Mouse (Mus musculus) liver, adult 2 months (tissue): ENCODE measurements around the gene Anks1b. TPM values are rescaled to one million over a fixed set of nuclear protein-coding genes. Genes with fewer than 3 reads are reported as not detected.

Experiments
- DNase-seq: peaks from one replicate; pipeline ENCODE4 v3.0.0-alpha.2; 2011; ENCODE audit warnings: low read depth, low spot score; ENCODE audit errors: extremely low read depth
- H3K27ac ChIP-seq: fragments of 200-500 bp; replicated peaks from 2 replicates; pipeline ENCODE4 v1.5.1; 2012; ENCODE audit warnings: low read depth, mild to moderate bottlenecking, control low read depth, inconsistent platforms, low read length; ENCODE audit not compliant: insufficient read depth
- H3K27me3 ChIP-seq: fragments of 200-500 bp; 2 replicates; pipeline ENCODE4 v1.6.1; 2012; ENCODE audit warnings: mild to moderate bottlenecking, moderate library complexity, low read length, inconsistent platforms; ENCODE audit not compliant: control insufficient read depth, insufficient read depth
- H3K36me3 ChIP-seq: fragments of 200-500 bp; 2 replicates; pipeline ENCODE4 v1.6.1; 2012; ENCODE audit warnings: low read length, inconsistent platforms; ENCODE audit not compliant: control insufficient read depth, insufficient read depth
- H3K4me1 ChIP-seq: fragments of 200-500 bp; 2 replicates; pipeline ENCODE4 v1.6.1; 2011; ENCODE audit warnings: low read length; ENCODE audit not compliant: control insufficient read depth, insufficient read depth
- H3K4me3 ChIP-seq: fragments of 200-500 bp; 2 replicates; pipeline ENCODE4 v1.5.1; 2011; ENCODE audit warnings: low read depth, mild to moderate bottlenecking, control low read depth, low read length, moderate library complexity; ENCODE audit not compliant: insufficient read depth
- H3K79me2 ChIP-seq: fragments of 200-500 bp; 2 replicates; pipeline ENCODE4 v1.6.1; 2012; ENCODE audit warnings: inconsistent platforms, mild to moderate bottlenecking, low read length, moderate library complexity; ENCODE audit not compliant: control insufficient read depth, insufficient read depth
- H3K9ac ChIP-seq: fragments of 200-500 bp; 2 replicates; pipeline ENCODE4 v1.6.1; 2012; ENCODE audit warnings: low read depth, mild to moderate bottlenecking, control low read depth, inconsistent platforms, low read length
- CTCF ChIP-seq: fragments of 200-500 bp; IDR thresholded peaks from 2 replicates; pipeline ENCODE4 v1.5.1; 2011; ENCODE audit warnings: low read depth, low read length, control low read depth
- POLR2A ChIP-seq: fragments of 200-500 bp; IDR thresholded peaks from 2 replicates; pipeline ENCODE4 v1.6.1; 2011; ENCODE audit warnings: low read length, control low read depth; ENCODE audit not compliant: insufficient read depth; ENCODE audit errors: extremely low read depth
- WGBS: fragments of 180-500 bp; shearing (Covaris S2); methylation state at CpG from one replicate; pipeline ENCODE4 v1.1.7; 2018; 5-methylcytosine and 5-hydroxymethylcytosine counted together
- polyA plus RNA-seq: library from polyadenylated mRNA; depleted of rRNA; stranded (reverse); fragments of >200 nt; gene quantifications from 2 replicates; pipeline ENCODE4 v1.2.3, GENCODE M21; 2012
- total RNA-seq: library from RNA; depleted of rRNA; stranded (reverse); fragments of >200 nt; gene quantifications from 2 replicates; pipeline ENCODE4 v1.2.3, GENCODE M21; 2014

The Anks1b gene
- total and polyA plus RNA-seq, 2 experiments = under 0.01 TPM; not detected in 1

DNA sequence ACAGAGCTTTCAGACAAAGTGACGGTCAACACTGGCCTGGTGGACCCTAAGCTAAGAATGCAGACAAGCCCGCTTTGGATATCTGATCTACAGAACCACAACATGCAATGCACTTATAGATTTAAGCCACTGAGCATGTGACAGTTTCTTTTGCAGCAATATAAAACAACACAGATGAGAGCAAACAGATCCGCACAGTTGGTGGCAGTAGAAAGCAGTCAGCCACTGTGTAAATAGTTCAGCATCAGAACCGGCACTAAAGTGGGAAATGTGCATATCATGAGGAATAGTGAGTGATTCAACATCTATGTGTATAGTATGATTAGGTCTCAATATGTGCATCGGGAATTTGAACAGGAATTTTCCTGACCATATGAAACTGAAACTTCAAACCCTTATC lies 867.6 kb downstream of the Anks1b start:
- Histone ChIP-seq H3K36me3 (no peaks in the 10 kb centered on the region), H3K9ac (no peak overlapping the region), H3K4me1 (no peaks in the 10 kb centered on the region), H3K4me3 (no peak overlapping the region), H3K27me3 (no peaks in the 10 kb centered on the region), H3K79me2 (no peaks in the 10 kb centered on the region), H3K27ac (no peak overlapping the region)
- DNase-seq = no peak
- WGBS = 81% methylated on average over 5 of the region's 5 CpGs
- no peak for TF ChIP-seq POLR2A

DNA sequence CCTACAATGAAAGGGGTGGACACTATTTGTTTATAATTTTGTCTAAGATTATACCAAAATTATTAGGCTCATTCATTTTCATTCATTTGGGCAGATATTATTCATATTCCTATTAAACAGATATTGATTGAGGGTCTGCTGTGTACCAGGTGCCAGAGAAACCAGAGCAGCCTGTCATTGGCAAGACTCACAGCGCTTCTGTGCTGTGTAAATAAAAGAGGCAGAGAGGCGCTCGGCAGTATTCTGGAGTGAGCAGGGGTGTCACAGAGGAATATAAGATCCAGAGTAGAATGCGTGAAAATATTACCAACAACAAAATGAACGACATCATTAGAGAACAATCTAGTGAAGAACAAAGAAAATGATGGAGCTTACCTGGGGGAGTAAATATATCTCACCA lies 878.6 kb downstream of the Anks1b start:
- TF ChIP-seq POLR2A = no peak
- TF ChIP-seq CTCF = no peak
- Histone ChIP-seq H3K27me3 (0 out of 2 replicates have a peak, but pooled peaks cover 3% of the 10 kb centered on the region), H3K79me2 (no peaks in the 10 kb centered on the region), H3K36me3 (no peaks in the 10 kb centered on the region), H3K27ac (no peak overlapping the region), H3K4me1 (no peaks in the 10 kb centered on the region), H3K9ac (no peak overlapping the region), H3K4me3 (no peak overlapping the region)
- 48% methylated on average over 5 of the region's 5 CpGs for WGBS
- no peak for DNase-seq

DNA sequence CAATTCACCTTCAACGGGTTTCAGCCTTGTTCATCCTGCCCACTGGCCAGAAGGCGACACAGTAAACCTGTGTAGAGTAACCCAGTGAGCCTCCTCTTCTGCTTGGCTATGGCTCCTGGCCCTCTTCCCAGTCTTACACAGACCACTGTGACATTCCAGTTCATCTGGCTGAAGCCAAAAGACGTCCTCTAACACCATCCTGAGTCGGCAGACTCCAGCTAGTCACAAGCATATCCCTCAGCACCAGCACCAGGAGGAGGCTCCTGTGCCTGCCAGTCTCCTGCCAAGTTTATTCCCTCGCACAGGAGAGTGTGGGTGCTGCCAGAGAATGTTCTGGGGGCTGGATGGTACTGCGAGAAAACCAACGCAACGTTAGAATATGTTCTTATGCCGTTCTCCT lies 879.8 kb downstream of the Anks1b start:
- 0 out of 2 replicates have a peak, but pooled peaks cover 3% of the 10 kb centered on the region for H3K27me3 ChIP-seq
- H3K79me2 ChIP-seq = no peaks in the 10 kb centered on the region
- H3K4me3 ChIP-seq = no peak overlapping the region
- H3K9ac ChIP-seq = no peak overlapping the region
- H3K36me3 ChIP-seq = no peaks in the 10 kb centered on the region
- DNase-seq = no peak
- H3K4me1 ChIP-seq = no peaks in the 10 kb centered on the region
- no peak overlapping the region for H3K27ac ChIP-seq
- WGBS = 70% methylated on average over 9 of the region's 9 CpGs
- no peak for TF ChIP-seq CTCF
- TF ChIP-seq POLR2A = no peak

DNA sequence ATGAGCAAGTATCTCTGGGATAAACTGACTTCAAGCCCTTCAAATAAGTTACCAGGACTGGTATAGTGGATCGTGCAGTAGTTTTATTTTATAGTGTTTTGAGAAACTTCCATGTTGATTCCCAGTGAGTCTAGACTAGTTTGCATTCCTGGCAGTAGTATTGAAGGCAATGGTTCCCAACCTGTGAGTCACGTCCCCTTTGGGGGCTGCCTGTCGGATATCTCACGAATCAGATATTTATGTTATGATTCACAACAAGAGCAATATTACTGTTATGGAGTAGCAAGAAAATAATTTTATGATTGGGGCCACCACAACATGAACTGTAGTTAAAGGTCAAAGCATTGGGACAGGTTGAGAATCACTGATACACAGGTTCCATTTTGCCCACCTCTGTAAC lies 884.5 kb downstream of the Anks1b start:
- no peak for DNase-seq
- H3K27me3 ChIP-seq = no peaks in the 10 kb centered on the region
- H3K9ac ChIP-seq = no peak overlapping the region
- WGBS = 79% methylated on average over 4 of the region's 4 CpGs
- no peaks in the 10 kb centered on the region for H3K79me2 ChIP-seq
- TF ChIP-seq CTCF (no peak), POLR2A (no peak)
- no peaks in the 10 kb centered on the region for H3K36me3 ChIP-seq
- H3K4me3 ChIP-seq = no peak overlapping the region
- no peak overlapping the region for H3K27ac ChIP-seq
- H3K4me1 ChIP-seq = no peaks in the 10 kb centered on the region

DNA sequence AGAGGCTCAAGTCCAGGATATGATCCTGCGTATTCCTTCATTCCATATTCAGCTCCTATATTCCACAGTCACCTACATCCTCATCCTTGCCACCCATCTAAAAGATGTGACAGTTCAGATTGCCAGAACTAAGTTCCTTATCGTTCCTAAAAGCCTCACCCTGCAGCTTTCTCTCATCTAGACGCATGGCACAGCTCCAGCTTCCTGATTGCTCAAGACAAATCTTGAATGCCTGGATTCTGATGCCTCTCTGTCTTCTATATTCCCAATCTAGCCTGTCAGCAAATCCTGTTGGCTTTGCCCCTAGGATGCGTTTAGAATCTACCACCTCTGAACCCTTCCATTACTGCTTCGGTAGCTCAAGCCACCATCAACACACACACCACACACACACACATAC lies 886.6 kb downstream of the Anks1b start:
- TF ChIP-seq POLR2A = no peak
- TF ChIP-seq CTCF = no peak
- H3K4me3 ChIP-seq = no peak overlapping the region
- H3K27ac ChIP-seq = no peak overlapping the region
- no peak overlapping the region for H3K9ac ChIP-seq
- no peaks in the 10 kb centered on the region for H3K4me1 ChIP-seq
- no peaks in the 10 kb centered on the region for H3K27me3 ChIP-seq
- DNase-seq = no peak
- H3K79me2 ChIP-seq = no peaks in the 10 kb centered on the region
- 80% methylated on average over 5 of the region's 5 CpGs for WGBS
- H3K36me3 ChIP-seq = no peaks in the 10 kb centered on the region

DNA sequence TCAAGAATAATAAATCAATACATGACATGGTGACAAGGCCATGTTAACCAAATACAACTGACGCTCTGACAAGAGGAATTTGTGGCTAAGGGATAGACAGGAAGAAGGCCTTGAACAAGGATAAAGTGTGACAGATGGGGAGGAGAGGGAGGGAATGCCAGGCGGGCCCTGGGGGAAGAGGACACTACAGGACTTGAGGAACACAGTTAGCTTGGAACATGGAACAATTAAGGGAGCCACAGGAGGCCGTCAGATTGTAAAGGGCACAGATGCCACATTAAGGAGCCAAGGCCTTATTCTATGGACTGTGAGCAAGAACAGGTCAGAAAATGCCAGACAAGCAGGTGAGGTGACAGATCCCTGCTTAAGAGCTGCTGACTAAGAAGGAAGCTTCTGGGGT lies 893.0 kb downstream of the Anks1b start:
- TF ChIP-seq CTCF = no peak
- no peak for TF ChIP-seq POLR2A
- H3K4me1 ChIP-seq = no peaks in the 10 kb centered on the region
- no peaks in the 10 kb centered on the region for H3K36me3 ChIP-seq
- no peak for DNase-seq
- no peak overlapping the region for H3K9ac ChIP-seq
- no peak overlapping the region for H3K27ac ChIP-seq
- H3K4me3 ChIP-seq = no peak overlapping the region
- peaks cover under 1% of the 10 kb centered on the region; the same call in 1 of the 2 replicates for H3K27me3 ChIP-seq
- 56% methylated on average over 3 of the region's 3 CpGs for WGBS
- no peaks in the 10 kb centered on the region for H3K79me2 ChIP-seq
